Mouse (Mus musculus) urinary bladder, adult 2 months (tissue): ENCODE data around the gene Trpv6. TPM values are rescaled to one million over a fixed set of nuclear protein-coding genes. Genes with fewer than 3 reads are reported as not detected.
A peak's percentile ranks its signal among the peaks of the same experiment; 100 is the strongest.

Source experiments
- DNase-seq: peaks from one replicate; pipeline ENCODE4 v3.0.0; 2022; ENCODE audit warnings: low spot score
- polyA plus RNA-seq: library from polyadenylated mRNA; depleted of rRNA; stranded (reverse); fragments of >200 nt; gene quantifications from 2 replicates; pipeline ENCODE4 v1.2.3, GENCODE M21; 2012; rRNA removed

Gene Trpv6
- polyA plus RNA-seq, 1 experiment = 0.22 TPM

- no peak for DNase-seq
Observed at GRCm38 (mm10) chr6:41621241-41621990, 14.8 kb downstream of the Trpv6 start.

- no peak for DNase-seq
Observed at GRCm38 (mm10) chr6:41620173-41620798, 15.9 kb downstream of the Trpv6 start.

GRCm38 (mm10) chr6:41607637-41608036 lies 28.6 kb downstream of the Trpv6 start:
- no peak for DNase-seq

- DNase-seq = no peak
Observed at GRCm38 (mm10) chr6:41606214-41606613, 30.0 kb downstream of the Trpv6 start.

- no peak for DNase-seq
Observed at GRCm38 (mm10) chr6:41605794-41606104, 30.5 kb downstream of the Trpv6 start.

- peak; percentile 73 for DNase-seq
Observed at GRCm38 (mm10) chr6:41605061-41605793, 31.0 kb downstream of the Trpv6 start, which contains the start of gene Ephb6. Gene Ephb6, plus strand, starts transcription at chr6:41605482.

- peak; percentile 50 for DNase-seq
Observed at GRCm38 (mm10) chr6:41604401-41605050, 31.7 kb downstream of the Trpv6 start.

- DNase-seq = no peak
Observed at GRCm38 (mm10) chr6:41582189-41582588, 54.0 kb downstream of the Trpv6 start.

- no peak for DNase-seq
Observed at GRCm38 (mm10) chr6:41581295-41581694, 54.9 kb downstream of the Trpv6 start.

GRCm38 (mm10) chr6:41577297-41577696 lies 58.9 kb downstream of the Trpv6 start:
- no peak for DNase-seq

- DNase-seq = no peak
Observed at GRCm38 (mm10) chr6:41576526-41577097, 59.6 kb downstream of the Trpv6 start.

Other genes starting within 250 kb of the Trpv6 start
- not detected in 2 replicates for gene Gm5771, start 244.0 kb downstream of the Trpv6 start, polyA plus RNA-seq
- not detected in 2 replicates for gene Gm10334, start 190.3 kb downstream of the Trpv6 start, polyA plus RNA-seq
- not detected in 2 replicates for gene Prss1, start 177.5 kb downstream of the Trpv6 start, polyA plus RNA-seq
- gene Prss2, start 114.6 kb downstream of the Trpv6 start, polyA plus RNA-seq = 0.12 and 1.0 TPM in 2 replicates
- gene Ephb6, start 30.9 kb downstream of the Trpv6 start, polyA plus RNA-seq = 10.7 and 11.2 TPM in 2 replicates
- not detected in 2 replicates for gene Trpv5, start 44.4 kb upstream of the Trpv6 start, polyA plus RNA-seq
- not detected in 2 replicates for gene Llcfc1, start 48.0 kb upstream of the Trpv6 start, polyA plus RNA-seq
- not detected in 2 replicates for gene Kel, start 67.9 kb upstream of the Trpv6 start, polyA plus RNA-seq
- not detected in 2 replicates for gene Olfr459, start 138.8 kb upstream of the Trpv6 start, polyA plus RNA-seq
- gene Pip, start 211.1 kb upstream of the Trpv6 start, polyA plus RNA-seq = not detected in 2 replicates
- not detected in 2 replicates for gene Sval2, start 216.6 kb upstream of the Trpv6 start, polyA plus RNA-seq